Mouse (Mus musculus) hindbrain, postnatal 0 days (tissue): ENCODE measurements around the gene Celf5. TPM values are rescaled to one million over a fixed set of nuclear protein-coding genes. Genes with fewer than 3 reads are reported as not detected.

Experiments used
- ATAC-seq: fragments of 200-750 bp; cut with Nextera tagmentation; 2 replicates; pipeline ENCODE4 v1.8.0; 2017; ENCODE audit warnings: mild to moderate bottlenecking, moderate TSS enrichment, moderate library complexity
- DNase-seq: peaks from one replicate; pipeline ENCODE4 v3.0.0-alpha.2; 2015; ENCODE audit warnings: low spot score
- H3K27ac ChIP-seq: fragments of 300-500 bp; sonication (generic); 2 replicates; pipeline ENCODE4 v1.5.1; 2014; ENCODE audit warnings: mild to moderate bottlenecking
- H3K27me3 ChIP-seq: fragments of 300-500 bp; sonication (generic); 2 replicates; pipeline ENCODE4 v1.6.1; 2014; ENCODE audit warnings: low read length, mixed read lengths; ENCODE audit not compliant: insufficient read depth
- H3K36me3 ChIP-seq: fragments of 300-500 bp; sonication (generic); 2 replicates; pipeline ENCODE4 v1.6.1; 2014; ENCODE audit warnings: low read length, mixed read lengths; ENCODE audit not compliant: insufficient read depth
- H3K4me1 ChIP-seq: fragments of 300-500 bp; sonication (generic); 2 replicates; pipeline ENCODE4 v1.6.1; 2014; ENCODE audit warnings: antibody characterized with exemption, low read length, mixed read lengths; ENCODE audit not compliant: insufficient read depth
- H3K4me2 ChIP-seq: fragments of 300-500 bp; sonication (generic); 2 replicates; pipeline ENCODE4 v1.6.1; 2014; ENCODE audit warnings: low read depth, mild to moderate bottlenecking, low read length, moderate library complexity, mixed read lengths
- H3K4me3 ChIP-seq: fragments of 300-500 bp; sonication (generic); 2 replicates; pipeline ENCODE4 v1.5.1; 2014; ENCODE audit warnings: low read length
- H3K9ac ChIP-seq: fragments of 300-500 bp; sonication (generic); replicated peaks from 2 replicates; pipeline ENCODE4 v1.6.1; 2014; ENCODE audit warnings: mild to moderate bottlenecking, low read length, moderate library complexity, mixed read lengths
- H3K9me3 ChIP-seq: fragments of 300-500 bp; sonication (generic); 2 replicates; pipeline ENCODE4 v1.6.1; 2016; ENCODE audit warnings: low read length, mixed read lengths
- CTCF ChIP-seq: IDR thresholded peaks from 2 replicates; pipeline ENCODE4 v1.5.1; 2016; ENCODE audit warnings: antibody characterized with exemption, control low read depth, low read depth
- WGBS: fragments of 180-500 bp; shearing (Covaris S2); extraction: QIAGEN DNeasy Blood & Tissue Kit; methylation state at CpG from one replicate; pipeline ENCODE4 v1.1.7; 2014; 5-methylcytosine and 5-hydroxymethylcytosine counted together
- polyA plus RNA-seq: library from polyadenylated mRNA; unstranded; fragments of >200 nt; fragmentation: Nextera tagmentation; extraction: Ambion mirVana; gene quantifications from 2 replicates; pipeline ENCODE4 v1.2.1, GENCODE M21; 2015
- total RNA-seq: library from RNA; depleted of rRNA; stranded (reverse); fragments of >200 nt; gene quantifications from 2 replicates; pipeline ENCODE4 v1.2.3, GENCODE M21; 2014

Celf5 gene
- total and polyA plus RNA-seq, 2 experiments from 2014 or later = 43.2 to 93.9 TPM

DNA sequence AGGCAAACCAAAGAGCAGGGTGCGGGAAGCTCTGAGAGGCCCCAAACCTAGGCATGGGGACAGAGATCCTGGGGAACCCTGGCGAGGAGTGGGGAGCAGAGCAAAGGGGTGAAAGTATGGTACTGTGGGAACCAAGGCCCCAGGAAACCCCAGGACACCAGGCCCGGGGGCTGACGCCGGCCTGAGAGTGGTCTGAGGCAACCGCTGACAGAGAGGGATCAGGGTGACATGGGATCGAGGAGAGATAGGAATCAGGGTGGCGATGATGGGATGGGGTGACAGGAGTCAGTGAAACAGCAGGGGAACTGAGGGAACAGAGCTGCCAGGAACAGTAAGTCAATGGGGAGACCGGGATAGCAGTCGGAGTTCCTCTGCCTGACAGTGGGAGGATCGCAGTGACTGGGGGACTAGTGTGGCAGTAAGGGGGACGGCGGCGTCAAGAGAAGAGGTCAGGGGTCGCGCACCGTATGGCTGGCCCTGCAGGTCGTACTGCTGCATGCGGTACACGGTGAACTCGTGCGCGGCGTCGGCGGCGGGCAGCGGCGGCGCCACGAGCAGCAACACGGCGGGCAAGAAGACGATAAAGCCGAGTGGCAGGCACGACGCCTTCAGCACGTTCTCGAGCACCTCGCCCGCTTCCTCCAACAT is 13.2 kb upstream of the Celf5 start:
- Histone ChIP-seq H3K27me3 (no peaks in the 10 kb centered on the region), H3K27ac (peak overlapping the region; percentile 77), H3K9ac (peak overlapping the region; percentile 80), H3K9me3 (no peaks in the 10 kb centered on the region), H3K36me3 (peaks cover 21% of the 10 kb centered on the region), H3K4me3 (peak overlapping the region; percentile 69), H3K4me1 (peaks cover 15% of the 10 kb centered on the region), H3K4me2 (peak overlapping the region; percentile 77)
- ATAC-seq = peak; percentile 36
- 2% methylated on average over 41 of the region's 41 CpGs for WGBS
- TF ChIP-seq CTCF = 0 out of 2 replicates have a peak, but pooled peaks have one; percentile 1
- no peak for DNase-seq

DNA sequence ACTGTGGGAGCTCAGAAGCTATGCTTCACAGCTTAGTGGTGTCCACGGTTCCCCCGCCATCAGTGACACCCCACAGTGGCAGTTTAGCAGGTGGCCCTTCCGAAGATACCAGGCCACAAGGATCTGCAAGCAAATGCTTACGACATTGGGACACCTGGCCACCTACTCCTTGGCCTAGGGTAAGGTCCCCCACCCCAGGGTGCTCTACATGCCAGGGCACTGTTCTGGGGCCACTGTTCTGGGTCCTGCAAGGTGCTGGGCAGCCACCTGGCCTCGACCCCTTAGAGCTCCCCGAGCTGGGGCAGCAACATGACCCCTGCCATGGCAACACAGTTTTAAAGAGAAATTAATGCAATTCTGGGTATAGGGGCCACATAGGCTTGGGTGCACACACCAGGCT is 12.6 kb upstream of the Celf5 start:
- H3K4me1 ChIP-seq = peaks cover 15% of the 10 kb centered on the region
- no peaks in the 10 kb centered on the region for H3K27me3 ChIP-seq
- H3K27ac ChIP-seq = no peak overlapping the region
- H3K4me3 ChIP-seq = peak overlapping the region; percentile 69
- no peak for ATAC-seq
- WGBS = 81% methylated on average over 6 of the region's 6 CpGs
- peak overlapping the region; percentile 77 for H3K4me2 ChIP-seq
- H3K9ac ChIP-seq = peak overlapping the region; percentile 80
- no peak for TF ChIP-seq CTCF
- H3K9me3 ChIP-seq = no peaks in the 10 kb centered on the region
- H3K36me3 ChIP-seq = peaks cover 27% of the 10 kb centered on the region
- DNase-seq = no peak

DNA sequence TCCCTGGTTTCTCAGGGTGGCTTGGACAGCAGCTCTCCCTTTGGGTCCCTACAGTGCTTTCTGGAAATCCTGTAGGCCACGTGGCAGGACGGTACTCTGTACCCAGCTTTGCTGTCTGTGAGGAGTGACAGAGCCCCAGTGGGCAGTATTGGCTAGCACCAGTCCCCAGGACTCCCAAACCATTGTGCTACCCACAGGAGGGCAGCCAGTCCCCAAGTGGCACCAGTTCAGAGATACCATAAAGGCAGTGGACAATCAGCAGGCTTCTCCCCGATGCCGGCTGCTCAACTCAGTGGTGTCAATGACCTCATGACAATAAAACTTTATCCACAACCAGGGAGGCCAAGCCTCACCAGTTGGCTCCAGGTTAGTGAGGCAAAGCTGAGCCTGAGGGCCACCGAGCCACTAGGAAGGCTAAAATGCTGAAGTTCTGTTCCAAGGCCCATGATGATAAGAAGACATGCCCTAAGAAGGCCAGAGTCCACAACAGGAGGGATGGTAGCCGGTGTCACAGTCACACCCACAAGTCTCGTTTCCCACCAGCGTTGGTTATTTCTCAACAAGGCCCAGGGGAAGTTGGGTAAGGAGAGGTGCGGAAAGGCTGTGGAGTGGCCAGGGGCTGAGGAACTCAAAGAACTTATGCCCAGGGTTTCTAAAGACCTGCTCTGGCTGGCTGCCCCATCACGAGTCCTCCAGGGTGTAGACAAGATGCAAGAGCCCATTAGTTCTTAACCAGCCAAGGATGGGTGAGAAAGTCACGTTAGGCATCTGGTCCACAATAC is 11.9 kb upstream of the Celf5 start:
- no peak for ATAC-seq
- Histone ChIP-seq H3K4me1 (peaks cover 15% of the 10 kb centered on the region), H3K9me3 (no peaks in the 10 kb centered on the region), H3K4me3 (peak overlapping the region; percentile 69; the same call in 1 of the 2 replicates), H3K27ac (no peak overlapping the region), H3K36me3 (peaks cover 34% of the 10 kb centered on the region), H3K9ac (peak overlapping the region; percentile 80; the same call in 1 of the 2 replicates), H3K4me2 (peak overlapping the region; percentile 77), H3K27me3 (no peaks in the 10 kb centered on the region)
- 92% methylated on average over 11 of the region's 11 CpGs for WGBS
- TF ChIP-seq CTCF = no peak
- no peak for DNase-seq

DNA sequence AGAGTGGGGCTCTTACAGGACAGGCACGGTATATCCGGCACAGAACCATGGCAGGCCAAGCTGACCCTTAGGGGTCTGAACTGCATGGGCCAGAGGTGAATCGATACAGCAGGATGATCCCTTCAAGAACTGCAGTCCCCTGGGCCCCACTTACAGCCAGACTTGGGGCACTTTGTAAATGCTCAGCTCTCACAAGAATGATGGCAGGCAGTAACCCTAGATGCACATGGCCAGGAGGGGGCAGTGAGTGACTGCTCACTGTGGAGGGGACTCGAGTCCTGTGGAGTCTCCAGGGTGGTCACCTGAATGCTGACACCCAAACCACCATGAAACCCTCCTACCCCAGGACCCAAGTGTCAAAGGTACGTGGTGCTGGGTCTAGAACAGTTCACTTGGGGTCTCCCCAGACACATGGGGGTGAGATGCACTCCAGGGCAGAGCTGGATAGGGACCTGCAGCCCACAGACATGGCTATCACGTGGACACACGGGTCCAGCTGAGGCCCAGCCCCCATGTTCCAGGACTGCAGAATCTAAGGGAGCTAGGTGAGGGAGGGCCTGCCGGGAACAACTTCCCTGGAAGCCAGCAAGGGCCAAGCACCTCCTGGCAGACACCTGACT is 11.2 kb upstream of the Celf5 start:
- H3K4me1 ChIP-seq = peaks cover 15% of the 10 kb centered on the region
- peak; percentile 43; the same call in 1 of the 2 replicates for TF ChIP-seq CTCF
- H3K27me3 ChIP-seq = no peaks in the 10 kb centered on the region
- H3K4me2 ChIP-seq = no peak overlapping the region
- H3K9me3 ChIP-seq = no peaks in the 10 kb centered on the region
- H3K27ac ChIP-seq = no peak overlapping the region
- WGBS = 81% methylated on average over 8 of the region's 8 CpGs
- ATAC-seq (no peak), DNase-seq (no peak)
- no peak overlapping the region for H3K4me3 ChIP-seq
- H3K9ac ChIP-seq = 0 out of 2 replicates have a peak overlapping the region, but pooled peaks have one; percentile 13
- H3K36me3 ChIP-seq = peaks cover 39% of the 10 kb centered on the region

DNA sequence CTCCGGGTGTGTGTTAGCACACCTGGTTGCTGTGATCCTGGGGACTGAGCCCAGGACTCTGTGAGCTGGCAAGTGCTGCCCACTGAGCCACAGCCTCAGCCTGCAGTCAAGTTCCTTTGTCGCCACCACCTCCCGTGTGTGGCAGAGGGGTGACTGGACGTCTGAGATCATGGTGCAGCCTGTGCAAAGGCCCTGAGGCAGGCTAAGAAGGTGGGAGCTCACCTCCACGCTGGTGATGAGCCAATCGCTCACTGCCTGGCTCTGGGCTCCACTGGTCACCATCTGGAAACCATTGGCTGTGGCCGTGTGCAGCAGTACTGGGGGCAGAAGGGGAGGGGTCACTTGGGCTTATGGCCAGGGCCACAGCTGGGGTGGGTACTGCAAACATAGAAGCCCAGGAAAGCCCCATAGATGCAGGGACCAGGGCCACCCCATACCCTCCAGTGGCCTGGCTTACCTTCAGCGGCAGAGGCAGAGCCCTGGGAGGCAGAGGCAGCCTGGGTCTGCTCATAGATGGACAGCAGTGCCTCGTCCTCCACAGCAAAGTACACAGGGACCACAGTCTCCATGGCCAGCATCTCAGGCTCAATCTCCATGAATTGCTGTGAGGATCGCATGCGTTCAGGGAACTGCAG is 10.2 kb upstream of the Celf5 start:
- peaks cover 15% of the 10 kb centered on the region for H3K4me1 ChIP-seq
- ATAC-seq (no peak), DNase-seq (no peak)
- H3K27ac ChIP-seq = no peak overlapping the region
- no peaks in the 10 kb centered on the region for H3K9me3 ChIP-seq
- WGBS = 87% methylated on average over 11 of the region's 11 CpGs
- no peak overlapping the region for H3K9ac ChIP-seq
- no peaks in the 10 kb centered on the region for H3K27me3 ChIP-seq
- peaks cover 49% of the 10 kb centered on the region for H3K36me3 ChIP-seq
- H3K4me3 ChIP-seq = no peak overlapping the region
- H3K4me2 ChIP-seq = no peak overlapping the region
- TF ChIP-seq CTCF = no peak

DNA sequence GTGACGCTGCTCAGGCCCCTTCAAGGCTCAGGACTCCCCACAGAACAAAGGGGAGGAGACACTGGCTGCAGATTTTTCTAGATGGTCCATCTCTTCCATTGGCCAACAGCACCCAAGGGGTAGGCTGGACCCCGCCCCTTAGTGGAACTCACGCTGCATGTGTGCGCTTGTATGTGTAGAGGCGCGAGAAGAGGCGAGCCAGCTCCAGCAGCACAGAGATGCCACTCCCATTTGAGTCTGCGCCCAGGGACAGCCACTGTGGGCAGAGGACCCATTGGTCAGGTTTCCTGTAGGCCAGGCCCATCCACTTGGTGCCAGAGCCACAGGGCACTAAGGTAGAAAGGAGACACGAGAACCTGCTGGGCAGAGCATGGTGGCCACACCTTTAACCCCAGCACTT is 8.5 kb upstream of the Celf5 start:
- 97% methylated on average over 9 of the region's 9 CpGs for WGBS
- H3K36me3 ChIP-seq = peaks cover 58% of the 10 kb centered on the region

More for the DNA sequence above, 8.5 kb upstream of the Celf5 start:
- TF ChIP-seq CTCF = no peak
- Histone ChIP-seq H3K4me3 (no peak overlapping the region), H3K27me3 (no peaks in the 10 kb centered on the region), H3K9me3 (no peaks in the 10 kb centered on the region), H3K27ac (no peak overlapping the region), H3K9ac (no peak overlapping the region), H3K4me1 (peaks cover 10% of the 10 kb centered on the region), H3K4me2 (no peak overlapping the region)
- no peak for DNase-seq
- ATAC-seq = no peak
